Comparison of ENCODE assay signal across 8 mouse cellular contexts in genomic region chr13:59557185-59557985, GRCm38 (mm10). TPM values are rescaled to one million over a fixed set of nuclear protein-coding genes. Genes with fewer than 3 reads are reported as not detected.
DNase-seq lines count a peak whose midpoint lies in the region; ATAC-seq lines count a peak whose summit lies in the region.

No protein-coding gene starts in this region.

- H3K9ac ChIP-seq in heart, embryonic 14.5 days (ENCODE audit: low read length): peak overlapping the region; percentile 85
- H3K9ac ChIP-seq in liver, embryonic 12.5 days: peak overlapping the region; percentile 85
- H3K9ac ChIP-seq in stomach, embryonic 14.5 days (replicated peaks; ENCODE audit: low read depth, low read length): peak overlapping the region; percentile 73

- peak overlapping the region in 1 of 2 experiments; percentile 39; a peak in 1 of 4 replicates for H3K27ac ChIP-seq in heart, embryonic 14.5 days (replicated peaks in 1 of 2; ENCODE audit: control insufficient read depth in 1 of 2, insufficient read depth in 1 of 2, low read depth in 2 of 2, low read length in 2 of 2)
- H3K27ac ChIP-seq in liver, embryonic 12.5 days: peak overlapping the region; percentile 91
- H3K27ac ChIP-seq in stomach, embryonic 14.5 days (ENCODE audit: low read length): peak overlapping the region; percentile 48

- peak overlapping the region; percentile 96 for H3K4me2 ChIP-seq in heart, embryonic 14.5 days (ENCODE audit: low read length)
- H3K4me2 ChIP-seq in liver, embryonic 12.5 days: peak overlapping the region; percentile 98
- H3K4me2 ChIP-seq in stomach, embryonic 14.5 days (replicated peaks; ENCODE audit: low read depth, low read length): peak overlapping the region; percentile 85

- H3K27me3 ChIP-seq in heart, embryonic 14.5 days (ENCODE audit: control insufficient read depth, insufficient read depth, low read length): no peaks in the 10 kb centered on the region
- peaks cover 6% of the 10 kb centered on the region for H3K27me3 ChIP-seq in liver, embryonic 12.5 days (replicated peaks)
- H3K27me3 ChIP-seq in stomach, embryonic 14.5 days (ENCODE audit: control insufficient read depth, insufficient read depth, low read length): no peaks in the 10 kb centered on the region

- ATAC-seq in heart, embryonic 14.5 days (ENCODE audit: insufficient number of reproducible peaks, insufficient read depth, low FRiP score, low read depth): peak; percentile 87
- ATAC-seq in liver, embryonic 12.5 days: peak; percentile 88
- ATAC-seq in stomach, embryonic 14.5 days (ENCODE audit: insufficient number of reproducible peaks, insufficient read depth, low FRiP score, low read depth): peak; percentile 85

- no peaks in the 10 kb centered on the region for H3K36me3 ChIP-seq in heart, embryonic 14.5 days (ENCODE audit: control insufficient read depth, insufficient read depth, low read length)
- H3K36me3 ChIP-seq in liver, embryonic 12.5 days: no peaks in the 10 kb centered on the region
- no peaks in the 10 kb centered on the region for H3K36me3 ChIP-seq in stomach, embryonic 14.5 days (ENCODE audit: control insufficient read depth, insufficient read depth, low read length)

- peak overlapping the region; percentile 61 to 87 for H3K4me3 ChIP-seq in heart, embryonic 14.5 days (ENCODE audit: control insufficient read depth in 1 of 2, insufficient read depth in 1 of 2, low read depth in 1 of 2, low read length in 2 of 2)
- peak overlapping the region; percentile 77 for H3K4me3 ChIP-seq in liver, embryonic 12.5 days
- H3K4me3 ChIP-seq in stomach, embryonic 14.5 days (ENCODE audit: low read depth, low read length): peak overlapping the region; percentile 81

- H3K9me3 ChIP-seq in heart, embryonic 14.5 days (ENCODE audit: control insufficient read depth, low read length): no peaks in the 10 kb centered on the region
- H3K9me3 ChIP-seq in liver, embryonic 12.5 days (replicated peaks): no peaks in the 10 kb centered on the region
- H3K9me3 ChIP-seq in stomach, embryonic 14.5 days (ENCODE audit: control insufficient read depth, low read depth, low read length): no peaks in the 10 kb centered on the region

- WGBS in heart, embryonic 14.5 days: under 1% methylated on average over 45 of the region's 73 CpGs
- under 1% methylated on average over 46 of the region's 73 CpGs for WGBS in liver, embryonic 12.5 days (ENCODE audit: insufficient replicate concordance)
- WGBS in stomach, embryonic 14.5 days: 1% methylated on average over 43 of the region's 73 CpGs

- DNase-seq in CD8-positive naive resting alpha-beta T cell, adult 2 months (ENCODE audit: low read depth in 2 of 2, low spot score in 2 of 2): peak; percentile 69 to 72
- peak; percentile 56 for DNase-seq in c-Kit-negative CD71-positive TER-119-positive erythroid progenitor cells, embryonic 14.5 days (ENCODE audit: low read depth, low spot score)
- peak; percentile 27 for DNase-seq in fibroblast of lung, adult 2 months (ENCODE audit: low read depth)
- peak; percentile 94 for DNase-seq in kidney, postnatal 10 days
- DNase-seq in natural killer cell, adult 2 months (ENCODE audit: low spot score in 2 of 2): peak; percentile 65 to 77

- H3K4me1 ChIP-seq in heart, embryonic 14.5 days (ENCODE audit: control insufficient read depth in 2 of 2, insufficient read depth in 2 of 2, low read length in 2 of 2): peaks cover 4 to 11% of the 10 kb centered on the region in 2 experiments
- peaks cover 34% of the 10 kb centered on the region for H3K4me1 ChIP-seq in liver, embryonic 12.5 days
- H3K4me1 ChIP-seq in stomach, embryonic 14.5 days (ENCODE audit: control insufficient read depth, insufficient read depth, low read length): 0 out of 2 replicates have a peak, but pooled peaks cover 15% of the 10 kb centered on the region

RNA-seq across cellular contexts. Expression of gene Agtpbp1, which starts 27.6 kb away (rescaled TPM):
- polyA plus RNA-seq in heart, embryonic 14.5 days (2014; fragmentation: Nextera tagmentation; extraction: Ambion mirVana): 14.9 and 15.1 TPM in 2 replicates
- polyA plus RNA-seq in liver, embryonic 12.5 days (2016; fragmentation: Nextera tagmentation; extraction: Ambion mirVana): 12.1 and 13.2 TPM in 2 replicates
- polyA plus RNA-seq in stomach, embryonic 14.5 days (2014; fragmentation: Nextera tagmentation; extraction: Ambion mirVana): 27.6 and 28.8 TPM in 2 replicates

RNA-seq across cellular contexts. Expression of gene Naa35, which starts 27.7 kb away (rescaled TPM):
- polyA plus RNA-seq in heart, embryonic 14.5 days (2014; fragmentation: Nextera tagmentation; extraction: Ambion mirVana): 54.4 and 70.3 TPM in 2 replicates
- 35.5 and 37.2 TPM in 2 replicates for polyA plus RNA-seq in liver, embryonic 12.5 days (2016; fragmentation: Nextera tagmentation; extraction: Ambion mirVana)
- polyA plus RNA-seq in stomach, embryonic 14.5 days (2014; fragmentation: Nextera tagmentation; extraction: Ambion mirVana): 82.4 and 99.1 TPM in 2 replicates

Comparison
In these comparisons a context has a peak if more than half of its experiments do, and no peak if none do; other contexts are left out.
1. DNase-seq: peak in every context shown above with its lines; median percentile 94 in kidney, postnatal 10 days; 71 in natural killer cell, adult 2 months; 70 in CD8-positive naive resting alpha-beta T cell, adult 2 months; 56 in c-Kit-negative CD71-positive TER-119-positive erythroid progenitor cells, embryonic 14.5 days; 27 in fibroblast of lung, adult 2 months.